Mouse (Mus musculus): ENCODE measurements around the gene Ccer1. TPM values are rescaled to one million over a fixed set of nuclear protein-coding genes. Genes with fewer than 3 reads are reported as not detected.
"Not testable (repeated sequence)": the region's sequence is repeated elsewhere in the genome, so short reads cannot be mapped to it uniquely, and the experiment has no call there.

Ccer1 gene
- polyA plus RNA-seq (2015; fragmentation: Nextera tagmentation; extraction: Ambion mirVana): not detected in 2 replicates

DNA sequence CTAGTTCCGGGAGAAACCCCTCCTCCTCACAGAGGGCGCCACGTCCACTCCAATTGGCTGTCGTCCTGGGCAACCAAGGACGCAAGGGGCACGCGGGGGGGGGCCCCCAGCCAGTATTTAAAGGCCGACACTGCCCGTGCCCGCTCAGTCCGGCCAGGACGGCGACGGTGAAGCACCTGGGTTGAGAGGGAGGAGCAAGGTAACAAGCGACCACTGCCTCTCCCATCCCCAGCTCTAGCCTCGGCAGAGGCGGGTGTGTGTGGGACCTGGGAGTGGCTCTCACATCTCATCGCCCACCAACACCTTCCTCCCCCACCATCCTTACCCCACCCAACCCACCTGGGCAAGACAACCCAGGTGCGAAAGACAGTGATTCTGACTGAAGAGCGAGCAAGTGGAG is at the start of gene Ccer1:
TSS of gene Ccer1 (plus strand) at position 147 of the 400 bp plus-strand sequence.
- no peak for DNase-seq (ENCODE audit: low spot score)

DNA sequence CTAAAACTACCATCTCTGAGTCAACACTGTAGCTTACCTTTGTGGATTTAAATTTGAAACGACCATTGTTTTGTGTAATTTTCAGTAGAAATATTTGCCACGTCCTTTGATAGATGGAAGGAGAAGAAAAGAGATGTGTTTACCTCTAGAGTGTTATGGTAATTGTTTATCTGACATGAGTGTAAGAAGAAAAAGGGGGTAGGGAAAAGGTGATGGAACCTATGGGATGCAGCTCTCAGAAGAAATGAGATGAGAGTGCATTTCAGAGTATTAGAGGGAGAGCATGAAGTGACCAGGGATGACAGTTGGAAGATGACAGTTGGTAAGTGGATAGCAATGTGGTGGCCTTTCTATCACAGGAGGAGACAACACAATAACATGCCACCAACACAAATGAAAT is 49.1 kb upstream of the Ccer1 start, which contains the start of gene Epyc:
TSS of gene Epyc (plus strand) at position 301 of the 400 bp plus-strand sequence.
- DNase-seq (ENCODE audit: low spot score): no peak

GRCm38 (mm10) chr10:97650334-97650733 is 42.5 kb upstream of the Ccer1 start:
- DNase-seq (ENCODE audit: low spot score): no peak

DNA sequence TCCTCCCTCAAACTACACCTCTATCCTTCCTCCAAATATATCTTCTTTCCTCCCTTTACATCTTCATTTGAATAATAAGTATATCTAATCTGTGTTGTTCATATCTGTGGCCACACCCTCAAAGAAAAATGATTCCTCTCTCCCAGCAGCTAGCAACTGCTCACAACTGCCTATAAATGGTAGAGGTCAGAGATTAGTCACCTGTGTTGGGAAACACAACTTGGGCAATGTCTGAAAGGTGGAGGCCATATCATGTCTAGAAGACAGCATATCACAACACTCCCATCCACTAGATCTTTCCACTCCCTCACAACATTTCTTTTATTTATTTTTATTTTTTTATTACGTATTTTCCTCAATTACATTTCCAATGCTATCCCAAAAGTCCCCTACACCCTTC is 33.4 kb upstream of the Ccer1 start:
- no peak for DNase-seq (ENCODE audit: low spot score)

GRCm38 (mm10) chr10:97668656-97669055 is 24.2 kb upstream of the Ccer1 start:
- no peak for DNase-seq (ENCODE audit: low spot score)

DNA sequence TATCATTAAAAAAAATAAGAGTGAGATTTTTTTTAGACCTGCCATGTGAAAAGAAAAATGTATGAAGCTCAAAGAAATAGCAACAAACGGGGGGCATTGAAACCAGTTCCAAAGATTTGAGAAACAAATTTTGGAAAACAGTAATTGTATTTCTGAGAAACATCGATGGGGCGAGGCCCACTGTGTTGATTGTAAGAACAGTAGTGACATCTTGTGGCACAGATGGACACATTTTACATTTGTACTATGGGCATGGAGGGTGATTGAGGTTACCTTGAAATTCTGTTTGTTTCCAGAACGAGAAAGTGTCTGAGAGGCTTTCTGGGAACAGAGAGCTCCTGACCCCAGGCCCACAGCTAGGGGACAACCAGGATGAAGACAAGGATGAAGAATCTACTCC is 22.7 kb upstream of the Ccer1 start:
- no peak for DNase-seq (ENCODE audit: low spot score)

DNA sequence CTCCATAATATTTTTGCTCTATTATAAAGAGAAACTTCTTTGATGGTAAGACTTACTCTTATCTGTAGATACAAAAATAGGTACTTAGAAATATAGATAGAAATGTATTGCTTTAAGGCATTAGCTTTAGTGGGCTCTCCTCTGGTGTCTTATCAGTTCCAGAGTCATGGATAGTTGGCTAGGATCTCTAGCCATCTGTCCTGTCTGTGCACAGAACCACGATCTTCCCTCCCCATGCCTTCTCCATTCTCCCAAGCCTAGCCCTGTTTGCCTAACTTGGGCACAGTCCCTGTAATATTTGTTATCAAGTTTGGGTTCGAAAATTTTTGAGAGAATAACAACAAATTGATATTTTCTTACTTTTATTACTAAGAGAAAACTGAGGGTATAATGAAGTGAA is 19.6 kb upstream of the Ccer1 start:
- no peak for DNase-seq (ENCODE audit: low spot score)

GRCm38 (mm10) chr10:97682981-97683380 is 9.9 kb upstream of the Ccer1 start:
- DNase-seq (ENCODE audit: low spot score): no peak

GRCm38 (mm10) chr10:97687198-97687597 is 5.7 kb upstream of the Ccer1 start:
- no peak for DNase-seq (ENCODE audit: low spot score)

DNA sequence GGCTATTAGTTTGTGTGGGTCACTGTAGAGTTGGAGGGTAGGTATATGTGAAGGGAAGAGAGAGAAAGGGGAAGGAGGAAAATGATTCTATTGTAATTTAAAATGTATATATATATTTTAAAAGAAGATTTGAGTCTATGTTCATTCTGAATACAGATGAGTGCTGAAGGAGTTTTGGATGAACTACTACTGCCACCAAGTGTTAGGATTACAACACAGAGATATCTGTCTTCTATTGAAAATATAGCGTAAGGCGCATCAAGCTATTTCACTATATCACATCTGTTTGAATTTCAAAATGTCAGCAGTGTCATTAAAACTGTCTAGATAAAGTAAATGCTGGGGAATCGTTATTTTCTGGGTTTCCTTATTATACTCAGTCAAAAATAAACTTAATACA is 3.4 kb upstream of the Ccer1 start:
- DNase-seq (ENCODE audit: low spot score): no peak

- no peak for DNase-seq (ENCODE audit: low spot score)
Observed at GRCm38 (mm10) chr10:97693398-97694135, 708 bp downstream of the Ccer1 start.

DNA sequence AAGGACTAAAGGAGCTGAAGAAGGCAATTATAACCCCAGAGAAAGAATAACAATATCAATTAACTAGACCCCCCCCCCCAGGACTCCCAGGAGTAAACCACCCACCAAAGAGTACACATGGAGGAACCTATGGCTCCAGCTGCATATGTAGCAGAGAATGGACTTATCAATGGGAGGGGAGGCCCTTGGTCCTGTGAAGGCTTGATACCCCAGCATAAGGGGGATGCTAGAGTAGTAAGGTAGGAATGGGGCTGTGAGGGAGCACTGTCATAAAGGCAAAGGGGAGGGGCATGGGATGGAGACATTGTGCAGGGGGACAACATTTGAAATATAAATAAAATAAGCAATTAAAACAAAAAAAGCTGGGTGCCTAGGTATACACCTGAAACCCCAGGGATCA is 9.5 kb downstream of the Ccer1 start:
- DNase-seq (ENCODE audit: low spot score): no peak

- DNase-seq (ENCODE audit: low spot score): peak; percentile 15
Observed at GRCm38 (mm10) chr10:97704562-97704961, 11.7 kb downstream of the Ccer1 start.

GRCm38 (mm10) chr10:97712687-97713086 is 19.8 kb downstream of the Ccer1 start:
- peak; percentile 49 for DNase-seq (ENCODE audit: low spot score)

DNA sequence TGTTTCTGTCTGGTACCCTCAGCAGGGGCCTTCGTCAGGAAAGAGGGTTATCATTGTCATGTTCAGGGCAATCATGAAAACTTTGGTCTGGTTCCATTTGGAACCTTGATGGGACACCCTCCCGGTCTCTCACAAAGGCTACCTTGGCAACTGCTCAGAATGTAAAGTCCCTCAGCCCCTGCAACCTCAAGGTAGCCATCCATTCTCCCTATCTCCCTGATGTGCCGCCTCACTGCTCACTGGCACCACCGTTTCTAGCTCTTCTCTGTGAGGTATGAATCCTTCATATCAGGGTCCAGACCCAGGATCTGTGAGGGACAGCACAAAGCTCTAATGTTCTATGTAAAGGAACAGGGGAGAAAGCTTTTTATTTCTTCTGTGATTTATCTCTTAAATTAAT is 21.7 kb downstream of the Ccer1 start:
- no peak for DNase-seq (ENCODE audit: low spot score)

- no peak for DNase-seq (ENCODE audit: low spot score)
Observed at GRCm38 (mm10) chr10:97715289-97715906, 22.5 kb downstream of the Ccer1 start.

DNA sequence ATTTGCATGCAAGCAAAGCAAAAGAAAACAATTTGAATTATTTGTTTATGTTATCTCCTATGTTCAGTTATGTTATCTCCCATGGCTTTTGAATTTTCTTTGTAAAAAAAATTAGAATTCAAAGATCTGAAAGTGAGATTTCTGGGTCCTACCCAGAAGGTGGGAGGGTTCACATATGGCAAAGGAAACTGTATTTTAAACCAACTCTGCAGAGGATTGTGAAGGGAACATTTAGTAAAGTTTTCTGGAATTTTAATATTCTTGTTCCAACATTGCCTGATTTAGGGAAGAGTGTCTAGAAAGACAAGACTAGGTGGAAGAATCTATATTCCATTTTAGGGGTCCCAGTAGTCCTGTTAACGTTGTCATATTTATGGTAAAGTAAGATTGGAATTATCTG is 24.4 kb downstream of the Ccer1 start:
- no peak for DNase-seq (ENCODE audit: low spot score)

DNA sequence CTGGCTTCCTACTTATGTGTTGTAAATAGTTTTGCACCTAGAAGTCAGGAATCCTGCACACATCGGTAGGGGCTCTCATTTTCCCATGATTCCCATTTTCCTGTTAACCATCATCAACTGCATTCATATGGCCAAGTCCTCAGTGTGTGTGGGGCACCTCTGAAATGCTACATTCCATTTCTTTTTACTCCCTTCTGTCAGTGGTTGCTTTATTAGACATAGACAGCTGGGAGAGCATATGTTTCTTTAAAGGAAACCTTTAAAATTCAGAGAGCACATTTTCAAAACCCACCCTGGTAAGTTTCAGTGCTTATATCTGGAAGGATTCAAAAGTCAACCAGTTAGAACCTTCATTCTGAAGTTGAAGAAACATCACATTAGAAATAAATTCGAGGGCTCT is 25.2 kb downstream of the Ccer1 start:
- no peak for DNase-seq (ENCODE audit: low spot score)

DNA sequence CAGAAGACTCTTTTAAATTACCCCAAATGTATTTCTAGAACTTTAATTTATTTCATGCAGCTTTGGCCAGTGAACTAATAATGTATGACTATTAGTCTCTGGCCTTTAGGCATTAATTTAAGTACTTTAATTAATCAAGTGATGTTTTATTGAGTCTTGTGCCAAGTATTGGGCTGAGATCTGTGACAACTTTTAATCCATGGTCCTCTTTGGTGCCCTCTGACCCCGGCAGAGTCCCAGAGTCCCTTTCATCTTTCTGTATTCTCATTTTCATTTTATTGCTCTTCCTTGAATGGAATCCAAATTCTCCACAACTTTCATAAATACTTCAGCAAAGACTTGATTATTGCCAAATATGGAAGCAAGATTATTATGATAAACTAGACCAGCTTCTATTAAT is 27.8 kb downstream of the Ccer1 start:
- no peak for DNase-seq (ENCODE audit: low spot score)

DNA sequence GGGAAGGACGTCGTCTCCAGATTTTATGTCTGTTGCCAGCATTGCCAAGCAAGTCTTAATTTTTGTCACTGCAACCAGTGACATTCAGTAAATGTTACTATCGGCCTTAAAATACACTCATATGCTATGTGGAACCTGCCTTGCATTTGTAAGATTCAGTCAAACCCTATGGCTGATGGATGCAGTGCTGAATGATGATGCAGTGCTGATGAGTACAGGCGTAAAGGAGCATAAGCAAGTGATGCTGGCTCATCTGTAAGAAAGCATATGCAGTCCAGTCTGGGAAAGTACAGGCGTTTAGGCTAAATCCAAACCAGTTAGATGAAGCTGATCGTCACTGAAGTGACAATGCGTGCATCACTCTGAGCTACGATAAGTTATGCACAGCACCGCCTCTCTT is 29.9 kb downstream of the Ccer1 start:
- DNase-seq (ENCODE audit: low spot score): no peak

GRCm38 (mm10) chr10:97725929-97726328 is 33.1 kb downstream of the Ccer1 start:
- no peak for DNase-seq (ENCODE audit: low spot score)

DNA sequence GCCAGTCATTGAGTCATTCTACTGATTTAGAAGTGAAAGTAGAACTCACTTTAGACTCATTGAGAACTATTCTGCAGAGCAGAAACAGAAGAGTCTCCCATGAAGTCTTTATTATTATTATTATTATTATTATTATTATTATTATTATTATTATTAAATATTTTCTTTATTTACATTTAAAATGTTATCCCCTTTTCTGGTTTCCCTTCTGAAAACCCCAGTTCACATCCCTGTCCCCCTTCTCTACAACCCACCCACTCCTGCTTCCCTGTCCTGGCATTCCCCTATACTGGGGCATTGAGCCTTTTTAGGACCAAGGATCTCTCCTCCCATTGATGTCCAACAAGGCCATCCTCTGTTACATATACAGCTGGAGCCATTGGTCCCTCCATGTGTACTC is 33.8 kb downstream of the Ccer1 start, which contains the start of gene C030005K15Rik:
TSS of gene C030005K15Rik (minus strand) at position 101 of the 400 bp plus-strand sequence.
- DNase-seq (ENCODE audit: low spot score): not testable (repeated sequence)

Measured in thymus, postnatal 0 days (tissue).